Mouse (Mus musculus) lung, postnatal 14 days (tissue): ENCODE results near the gene Zfp455.
A peak's percentile ranks its signal among the peaks of the same experiment; 100 is the strongest.
"Not testable (repeated sequence)": the region's sequence is repeated elsewhere in the genome, so short reads cannot be mapped to it uniquely, and the experiment has no call there.

ENCODE experiments used
- DNase-seq: peaks from one replicate; pipeline ENCODE4 v3.0.0; 2021

The Zfp455 gene

GRCm38 (mm10) chr13:67194340-67194894, at the start of gene Zfp455:
Gene Zfp455 (plus strand): TSS chr13:67194506.
- peak; percentile 45 for DNase-seq

GRCm38 (mm10) chr13:67166122-67166521, 28.2 kb upstream of the Zfp455 start:
- not testable (repeated sequence) for DNase-seq

GRCm38 (mm10) chr13:67172991-67173722, 21.1 kb upstream of the Zfp455 start, which contains the start of gene Rsl1:
Gene Rsl1 (plus strand): TSS chr13:67173182.
- peak; percentile 78 for DNase-seq

GRCm38 (mm10) chr13:67173723-67174055, 20.6 kb upstream of the Zfp455 start:
- no peak for DNase-seq

GRCm38 (mm10) chr13:67201656-67202055, 7.3 kb downstream of the Zfp455 start:
- no peak for DNase-seq

GRCm38 (mm10) chr13:67214015-67214607, 19.8 kb downstream of the Zfp455 start:
- DNase-seq = no peak
